Mouse (Mus musculus) left cerebral cortex, adult 18-20 months (tissue): ENCODE results near the gene Rbks. TPM values are rescaled to one million over a fixed set of nuclear protein-coding genes. Genes with fewer than 3 reads are reported as not detected.
A peak's percentile ranks its signal among the peaks of the same experiment; 100 is the strongest.

Experiments
- DNase-seq, 2 experiments: peaks; one replicate each; pipeline ENCODE4 v3.0.0; 2021 to 2022; ENCODE audit warnings: low spot score in 2 of 2, mixed read lengths in 1 of 2
- long read RNA-seq, 2 experiments: library from polyadenylated mRNA; stranded (forward); transcript quantifications; one replicate each; pipeline ENCODE4 v2.0.0; 2021
- total RNA-seq, 2 experiments: library from RNA; stranded (reverse); gene quantifications; 2 replicates each; pipeline ENCODE4 v1.2.3; 2021

The Rbks gene
- 1 to 10 TPM; 3.3 to 4.5 TPM for total RNA-seq
- long read RNA-seq, experiment 1, partial matches to known transcripts, result 0 of 5 reads
- long read RNA-seq, experiment 1, other reads (novel, unspliced or antisense), result 3 of 5 reads
- long read RNA-seq, experiment 2, partial matches to known transcripts, result 0 of 4 reads
- long read RNA-seq, experiment 2, other reads (novel, unspliced or antisense), result 3 of 4 reads

GRCm38 (mm10) chr5:31696971-31697643 lies at the start of gene Rbks:
Gene Rbks (minus strand): TSS chr5:31697627.
- DNase-seq, result no peak

- no peak for DNase-seq
Observed at GRCm38 (mm10) chr5:31742521-31743031, 45.1 kb upstream of the Rbks start.

GRCm38 (mm10) chr5:31741931-31742330 lies 44.5 kb upstream of the Rbks start:
- DNase-seq, result no peak

- DNase-seq, result no peak
Observed at GRCm38 (mm10) chr5:31732644-31733338, 35.4 kb upstream of the Rbks start.

- DNase-seq, result no peak
Observed at GRCm38 (mm10) chr5:31727456-31727855, 30.0 kb upstream of the Rbks start.

- no peak for DNase-seq
Observed at GRCm38 (mm10) chr5:31725885-31726284, 28.5 kb upstream of the Rbks start.

GRCm38 (mm10) chr5:31724519-31724918 lies 27.1 kb upstream of the Rbks start:
- DNase-seq, result peak in 1 of 2 experiments; percentile 7

- DNase-seq, result no peak
Observed at GRCm38 (mm10) chr5:31715486-31716150, 18.2 kb upstream of the Rbks start.

- no peak for DNase-seq
Observed at GRCm38 (mm10) chr5:31713841-31714264, 16.4 kb upstream of the Rbks start.

- no peak for DNase-seq
Observed at GRCm38 (mm10) chr5:31713280-31713711, 15.9 kb upstream of the Rbks start.

GRCm38 (mm10) chr5:31709389-31709788 lies 12.0 kb upstream of the Rbks start:
- no peak for DNase-seq

GRCm38 (mm10) chr5:31706826-31707225 lies 9.4 kb upstream of the Rbks start:
- DNase-seq, result no peak

GRCm38 (mm10) chr5:31704971-31705370 lies 7.5 kb upstream of the Rbks start:
- DNase-seq, result peak; percentile 68 to 72

GRCm38 (mm10) chr5:31699397-31699796 lies 2.0 kb upstream of the Rbks start:
- no peak for DNase-seq

GRCm38 (mm10) chr5:31698931-31699330 lies 1.5 kb upstream of the Rbks start:
- DNase-seq, result no peak

- peak; percentile 82 to 88 for DNase-seq
Observed at GRCm38 (mm10) chr5:31698297-31698726, 885 bp upstream of the Rbks start.

GRCm38 (mm10) chr5:31697644-31698296 lies 343 bp upstream of the Rbks start, which contains the start of gene Babam2:
Gene Babam2 (plus strand): TSS chr5:31697684.
- peak; percentile 85 to 94 for DNase-seq

GRCm38 (mm10) chr5:31693191-31693590 lies 4.2 kb downstream of the Rbks start:
- no peak for DNase-seq

- DNase-seq, result no peak
Observed at GRCm38 (mm10) chr5:31687972-31688371, 9.5 kb downstream of the Rbks start.

- DNase-seq, result no peak
Observed at GRCm38 (mm10) chr5:31686040-31686439, 11.4 kb downstream of the Rbks start.

- no peak for DNase-seq
Observed at GRCm38 (mm10) chr5:31682305-31682704, 15.1 kb downstream of the Rbks start.
